Mouse (Mus musculus) embryonic facial prominence, embryonic 14.5 days (tissue): ENCODE measurements around the gene Mpp2. TPM values are rescaled to one million over a fixed set of nuclear protein-coding genes. Genes with fewer than 3 reads are reported as not detected.

Experiments used
- ATAC-seq: fragments of 200-750 bp; cut with Nextera tagmentation; 2 replicates; pipeline ENCODE4 v1.8.0; 2017; ENCODE audit warnings: low read depth, moderate number of reproducible peaks, moderate TSS enrichment
- DNase-seq: peaks from one replicate; pipeline ENCODE4 v3.0.0-alpha.2; 2015; ENCODE audit warnings: low spot score
- H3K27ac ChIP-seq: fragments of 300-500 bp; sonication (generic); replicated peaks from 2 replicates; pipeline ENCODE4 v1.5.1; 2014; ENCODE audit warnings: low read depth, mild to moderate bottlenecking, low read length, moderate library complexity
- H3K27me3 ChIP-seq: fragments of 300-500 bp; sonication (generic); replicated peaks from 2 replicates; pipeline ENCODE4 v1.6.1; 2014; ENCODE audit warnings: low read length; ENCODE audit not compliant: control insufficient read depth, insufficient read depth
- H3K36me3 ChIP-seq: fragments of 300-500 bp; sonication (generic); 2 replicates; pipeline ENCODE4 v1.6.1; 2014; ENCODE audit warnings: low read length, mixed read lengths; ENCODE audit not compliant: control insufficient read depth, insufficient read depth
- H3K4me1 ChIP-seq: fragments of 300-500 bp; sonication (generic); 2 replicates; pipeline ENCODE4 v1.6.1; 2014; ENCODE audit warnings: antibody characterized with exemption, low read length; ENCODE audit not compliant: control insufficient read depth, insufficient read depth
- H3K4me2 ChIP-seq: fragments of 300-500 bp; sonication (generic); 2 replicates; pipeline ENCODE4 v1.6.1; 2014; ENCODE audit warnings: low read depth, mild to moderate bottlenecking, low read length, moderate library complexity, mixed read lengths
- H3K4me3 ChIP-seq: fragments of 300-500 bp; sonication (generic); 2 replicates; pipeline ENCODE4 v1.5.1; 2014; ENCODE audit warnings: low read depth, mild to moderate bottlenecking, low read length
- H3K9ac ChIP-seq: fragments of 300-500 bp; sonication (generic); 2 replicates; pipeline ENCODE4 v1.6.1; 2014; ENCODE audit warnings: low read depth, mild to moderate bottlenecking, low read length, moderate library complexity, mixed read lengths
- H3K9me3 ChIP-seq: fragments of 300-500 bp; sonication (generic); 2 replicates; pipeline ENCODE4 v1.6.1; 2016; ENCODE audit warnings: low read length; ENCODE audit not compliant: control insufficient read depth
- whole genome bisulfite sequencing: fragments of 180-500 bp; shearing (Covaris S2); extraction: QIAGEN DNeasy Blood & Tissue Kit; methylation state at CpG from one replicate; pipeline ENCODE4 v1.1.7; 2014; 5-methylcytosine and 5-hydroxymethylcytosine counted together
- polyA plus RNA-seq: library from polyadenylated mRNA; unstranded; fragments of >200 nt; fragmentation: Nextera tagmentation; extraction: Ambion mirVana; gene quantifications from 2 replicates; pipeline ENCODE4 v1.2.1, GENCODE M21; 2014

Mpp2 gene
- polyA plus RNA-seq, 1 experiment from 2014 or later: 7.6 TPM

- ATAC-seq: 0 out of 2 replicates have a peak, but pooled peaks have one; percentile 58
- no peaks in the 10 kb centered on the region for H3K36me3 ChIP-seq
- H3K9me3 ChIP-seq: no peaks in the 10 kb centered on the region
- peak; percentile 81 for DNase-seq
- no peak overlapping the region for H3K4me2 ChIP-seq
- 21% methylated on average over 16 of the region's 17 CpGs for WGBS
- no peak overlapping the region for H3K27ac ChIP-seq
- peaks cover 43% of the 10 kb centered on the region for H3K27me3 ChIP-seq
- H3K9ac ChIP-seq: no peak overlapping the region
- no peak overlapping the region for H3K4me3 ChIP-seq
- H3K4me1 ChIP-seq: no peaks in the 10 kb centered on the region
These were observed 14.4 kb upstream of the Mpp2 start for GRCm38 (mm10) chr11:102102485-102103258.

DNA sequence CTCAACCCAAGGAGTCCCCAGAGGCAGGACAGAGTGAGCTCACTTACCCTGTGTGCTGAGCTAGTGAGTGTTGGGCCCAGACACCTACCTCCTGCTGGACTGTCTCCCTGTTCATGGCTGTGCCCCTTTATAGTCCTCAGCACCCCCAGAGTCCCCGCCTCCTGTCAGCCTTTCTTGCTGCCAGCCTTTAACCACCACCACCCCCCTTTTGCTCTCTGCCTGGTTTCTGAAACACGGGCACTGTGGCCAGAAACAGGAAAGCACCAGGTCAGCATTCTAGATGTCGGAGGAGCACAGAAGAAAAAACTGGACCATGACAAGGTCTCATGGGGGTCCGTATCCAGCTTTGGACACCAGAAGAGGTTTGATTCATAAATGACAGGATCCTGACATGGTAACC lies 12.9 kb upstream of the Mpp2 start, which contains the start of gene Ppy:
Ppy (minus strand) TSS at position 101 of the 400 bp plus-strand sequence.
- H3K27ac ChIP-seq: no peak within 1 kb of the TSS
- no peaks in the 10 kb centered on the region for H3K36me3 ChIP-seq
- no peaks in the 10 kb centered on the region for H3K9me3 ChIP-seq
- no peak within 1 kb of the TSS for H3K4me2 ChIP-seq
- ATAC-seq (no peak), DNase-seq (no peak)
- H3K4me1 ChIP-seq: no peaks in the 10 kb centered on the region
- H3K27me3 ChIP-seq: peaks cover 29% of the 10 kb centered on the region
- H3K4me3 ChIP-seq: no peak within 1 kb of the TSS
- no peak within 1 kb of the TSS for H3K9ac ChIP-seq
- 84% methylated on average over 4 of the region's 4 CpGs for WGBS

- WGBS: 11% methylated on average over 6 of the region's 18 CpGs
- H3K27me3 ChIP-seq: peaks cover 4% of the 10 kb centered on the region; the same call in 1 of the 2 replicates
- no peak overlapping the region for H3K27ac ChIP-seq
- H3K4me3 ChIP-seq: peak overlapping the region; percentile 32
- H3K9me3 ChIP-seq: no peaks in the 10 kb centered on the region
- ATAC-seq (peak; percentile 93), DNase-seq (peak; percentile 94)
- H3K4me2 ChIP-seq: peak overlapping the region; percentile 54
- H3K36me3 ChIP-seq: no peaks in the 10 kb centered on the region
- no peaks in the 10 kb centered on the region for H3K4me1 ChIP-seq
- H3K9ac ChIP-seq: peak overlapping the region; percentile 35; the same call in 1 of the 2 replicates
These were observed 8.6 kb upstream of the Mpp2 start for GRCm38 (mm10) chr11:102096887-102097391.

- no peak for DNase-seq
- Histone ChIP-seq H3K27ac (no peak overlapping the region), H3K4me1 (no peaks in the 10 kb centered on the region), H3K36me3 (no peaks in the 10 kb centered on the region), H3K4me3 (no peak overlapping the region), H3K9me3 (no peaks in the 10 kb centered on the region), H3K9ac (peak overlapping the region; percentile 35; the same call in 1 of the 2 replicates), H3K4me2 (peak overlapping the region; percentile 54), H3K27me3 (peaks cover under 1% of the 10 kb centered on the region; the same call in 1 of the 2 replicates)
- WGBS: 67% methylated on average over 5 of the region's 5 CpGs
- ATAC-seq: no peak
These were observed 8.1 kb upstream of the Mpp2 start for GRCm38 (mm10) chr11:102096446-102096845.

GRCm38 (mm10) chr11:102095676-102096075 lies 7.4 kb upstream of the Mpp2 start:
- Histone ChIP-seq H3K9ac (no peak overlapping the region), H3K36me3 (no peaks in the 10 kb centered on the region), H3K4me2 (no peak overlapping the region), H3K4me1 (no peaks in the 10 kb centered on the region), H3K27ac (no peak overlapping the region), H3K4me3 (no peak overlapping the region), H3K27me3 (no peaks in the 10 kb centered on the region), H3K9me3 (no peaks in the 10 kb centered on the region)
- ATAC-seq (no peak), DNase-seq (no peak)
- 63% methylated on average over 3 of the region's 3 CpGs for WGBS

GRCm38 (mm10) chr11:102089088-102089808 lies 933 bp upstream of the Mpp2 start:
- peak; percentile 95 for DNase-seq
- H3K9ac ChIP-seq: peak overlapping the region; percentile 72
- peak; percentile 66 for ATAC-seq
- H3K27ac ChIP-seq: peak overlapping the region; percentile 91
- H3K4me2 ChIP-seq: peak overlapping the region; percentile 72
- no peaks in the 10 kb centered on the region for H3K9me3 ChIP-seq
- H3K4me3 ChIP-seq: peak overlapping the region; percentile 62
- WGBS: 1% methylated on average over 20 of the region's 20 CpGs
- H3K4me1 ChIP-seq: 0 out of 2 replicates have a peak, but pooled peaks cover 9% of the 10 kb centered on the region
- peaks cover under 1% of the 10 kb centered on the region; the same call in 1 of the 2 replicates for H3K36me3 ChIP-seq
- no peaks in the 10 kb centered on the region for H3K27me3 ChIP-seq

DNA sequence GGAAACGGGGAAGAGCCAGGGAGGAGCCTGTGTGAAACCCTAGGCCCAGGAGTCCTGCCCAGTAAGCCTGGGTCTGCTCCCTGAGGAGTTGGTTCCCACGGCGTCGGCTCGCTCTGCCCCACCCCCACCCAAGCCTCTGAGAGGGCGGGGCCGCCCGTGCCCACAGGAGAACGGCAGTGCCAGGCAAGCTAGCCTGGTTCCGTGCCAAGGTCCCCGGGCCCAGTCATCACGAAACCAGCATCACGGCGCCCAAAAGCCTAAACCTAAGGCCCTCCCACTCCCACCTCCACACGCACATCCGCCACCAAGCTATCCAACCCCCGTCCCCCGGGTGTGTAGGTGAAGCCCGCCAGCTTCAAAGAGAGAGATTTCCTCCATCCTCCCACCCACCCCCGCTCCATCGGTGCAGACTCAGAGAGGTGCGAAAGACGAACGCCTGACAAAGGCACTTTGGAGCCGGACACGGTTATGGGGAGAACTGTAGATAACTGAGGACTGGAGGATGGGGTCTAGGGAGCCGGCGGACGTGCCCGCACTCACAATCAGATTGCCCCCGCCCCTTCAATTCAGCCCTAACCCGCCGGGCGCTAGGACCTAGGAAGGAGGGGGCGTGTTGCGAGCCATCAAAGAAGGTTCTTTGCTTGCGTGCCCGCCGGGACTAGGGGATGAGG lies 1.1 kb downstream of the Mpp2 start:
- ATAC-seq: peak; percentile 82
- Histone ChIP-seq H3K9ac (peak overlapping the region; percentile 72), H3K4me3 (peak overlapping the region; percentile 62), H3K9me3 (no peaks in the 10 kb centered on the region), H3K27ac (peak overlapping the region; percentile 91), H3K27me3 (no peaks in the 10 kb centered on the region), H3K36me3 (peaks cover 3% of the 10 kb centered on the region; the same call in 1 of the 2 replicates), H3K4me2 (peak overlapping the region; percentile 72), H3K4me1 (peaks cover 9% of the 10 kb centered on the region; the same call in 1 of the 2 replicates)
- WGBS: 1% methylated on average over 27 of the region's 39 CpGs
- DNase-seq: peak; percentile 95

- peak overlapping the region; percentile 72; the same call in 1 of the 2 replicates for H3K9ac ChIP-seq
- DNase-seq (peak; percentile 70), ATAC-seq (no peak)
- peak overlapping the region; percentile 91 for H3K27ac ChIP-seq
- peaks cover 3% of the 10 kb centered on the region; the same call in 1 of the 2 replicates for H3K36me3 ChIP-seq
- no peaks in the 10 kb centered on the region for H3K27me3 ChIP-seq
- H3K9me3 ChIP-seq: no peaks in the 10 kb centered on the region
- peak overlapping the region; percentile 62 for H3K4me3 ChIP-seq
- 14% methylated on average over 3 of the region's 3 CpGs for WGBS
- H3K4me2 ChIP-seq: peak overlapping the region; percentile 72
- peaks cover 13% of the 10 kb centered on the region; the same call in 1 of the 2 replicates for H3K4me1 ChIP-seq
These were observed 2.0 kb downstream of the Mpp2 start for GRCm38 (mm10) chr11:102086331-102086730.
